Mouse (Mus musculus) forebrain, embryonic 11.5 days (tissue): ENCODE data around the gene Ccdc40. TPM values are rescaled to one million over a fixed set of nuclear protein-coding genes. Genes with fewer than 3 reads are reported as not detected.

Experiments
- ATAC-seq: fragments of 200-750 bp; cut with Nextera tagmentation; replicated peaks from 2 replicates; pipeline ENCODE4 v1.8.0; 2017; ENCODE audit warnings: moderate TSS enrichment; ENCODE audit not compliant: low FRiP score
- DNase-seq: peaks from one replicate; pipeline ENCODE4 v3.0.0-alpha.2; 2017; ENCODE audit warnings: low spot score
- H3K27ac ChIP-seq: fragments of 300-500 bp; sonication (generic); 2 replicates; pipeline ENCODE4 v1.5.1; 2014; ENCODE audit warnings: low read depth, low read length
- H3K27me3 ChIP-seq: fragments of 300-500 bp; sonication (generic); 2 replicates; pipeline ENCODE4 v1.6.1; 2014; ENCODE audit warnings: mild to moderate bottlenecking, low read length, mixed read lengths; ENCODE audit not compliant: control insufficient read depth, insufficient read depth
- H3K36me3 ChIP-seq: fragments of 300-500 bp; sonication (generic); 2 replicates; pipeline ENCODE4 v1.6.1; 2014; ENCODE audit warnings: mild to moderate bottlenecking, low read length, moderate library complexity, mixed read lengths; ENCODE audit not compliant: control insufficient read depth, insufficient read depth
- H3K4me1 ChIP-seq: fragments of 300-500 bp; sonication (generic); replicated peaks from 2 replicates; pipeline ENCODE4 v1.6.1; 2014; ENCODE audit warnings: low read length, mixed read lengths; ENCODE audit not compliant: control insufficient read depth, insufficient read depth
- H3K4me2 ChIP-seq: fragments of 300-500 bp; sonication (generic); 2 replicates; pipeline ENCODE4 v1.6.1; 2014; ENCODE audit warnings: low read depth, mild to moderate bottlenecking, low read length, moderate library complexity, mixed read lengths; ENCODE audit not compliant: severe bottlenecking
- H3K4me3 ChIP-seq: fragments of 300-500 bp; sonication (generic); 2 replicates; pipeline ENCODE4 v1.5.1; 2014; ENCODE audit warnings: low read depth, low read length
- H3K9ac ChIP-seq: fragments of 300-500 bp; sonication (generic); 2 replicates; pipeline ENCODE4 v1.6.1; 2014; ENCODE audit warnings: low read length
- H3K9me3 ChIP-seq: fragments of 300-500 bp; sonication (generic); 2 replicates; pipeline ENCODE4 v1.6.1; 2016; ENCODE audit warnings: low read length, mixed read lengths; ENCODE audit not compliant: control insufficient read depth
- whole genome bisulfite sequencing: fragments of 180-500 bp; shearing (Covaris S2); extraction: QIAGEN DNeasy Blood & Tissue Kit; methylation state at CpG from one replicate; pipeline ENCODE4 v1.1.7; 2014; 5-methylcytosine and 5-hydroxymethylcytosine counted together
- polyA plus RNA-seq: library from polyadenylated mRNA; unstranded; fragments of >200 nt; fragmentation: Nextera tagmentation; extraction: Ambion mirVana; gene quantifications from 2 replicates; pipeline ENCODE4 v1.2.1, GENCODE M21; 2014

Gene Ccdc40
- polyA plus RNA-seq, 1 experiment from 2014 or later: 19.5 TPM

DNA sequence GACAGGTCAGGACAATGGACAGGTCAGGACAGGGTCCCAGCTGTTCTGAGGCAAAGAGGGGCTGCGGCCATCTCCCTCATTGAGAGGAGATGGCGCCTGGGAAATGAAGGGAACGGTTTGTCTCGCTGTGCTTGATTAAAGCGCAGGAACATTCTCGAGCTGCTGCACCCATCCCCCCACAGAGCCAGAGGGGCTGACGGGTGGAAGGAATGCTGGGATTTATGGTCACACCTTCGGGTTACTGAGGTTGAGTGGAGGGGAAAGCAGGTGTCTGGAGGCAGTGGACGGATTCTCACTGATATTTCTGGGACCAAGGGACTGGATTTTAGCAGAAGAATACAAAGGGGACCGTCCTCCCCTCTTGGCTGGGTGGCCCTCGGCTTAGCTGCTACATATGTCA lies 79.5 kb downstream of the Ccdc40 start:
- Histone ChIP-seq H3K27ac (no peak overlapping the region), H3K36me3 (no peaks in the 10 kb centered on the region), H3K9ac (no peak overlapping the region), H3K9me3 (no peaks in the 10 kb centered on the region), H3K4me3 (no peak overlapping the region), H3K27me3 (no peaks in the 10 kb centered on the region), H3K4me1 (no peaks in the 10 kb centered on the region), H3K4me2 (no peak overlapping the region)
- DNase-seq (no peak), ATAC-seq (no peak)
- 36% methylated on average over 11 of the region's 11 CpGs for WGBS

DNA sequence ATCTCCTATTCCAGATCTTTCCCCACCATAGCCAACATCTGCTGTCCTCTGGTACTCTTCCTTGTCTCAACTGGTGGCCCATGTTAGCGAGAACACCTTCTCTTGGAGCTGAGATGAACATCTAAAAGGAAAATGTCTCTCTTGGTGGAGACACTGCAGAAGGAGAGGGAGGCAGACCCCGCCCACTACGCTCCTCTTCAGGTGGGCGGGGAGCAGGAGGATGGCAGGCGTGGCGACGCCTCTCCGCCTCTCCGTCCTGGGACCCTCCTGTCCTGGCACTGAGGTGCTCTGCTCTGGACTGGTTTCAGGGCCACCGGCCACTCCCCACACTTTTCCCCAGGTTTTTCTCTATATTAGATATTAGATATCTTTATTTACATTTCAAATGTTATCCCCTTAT lies 82.2 kb downstream of the Ccdc40 start:
- H3K36me3 ChIP-seq: no peaks in the 10 kb centered on the region
- 17% methylated on average over 10 of the region's 10 CpGs for WGBS
- no peaks in the 10 kb centered on the region for H3K4me1 ChIP-seq
- H3K4me2 ChIP-seq: no peak overlapping the region
- H3K27me3 ChIP-seq: no peaks in the 10 kb centered on the region
- ATAC-seq (no peak), DNase-seq (no peak)
- H3K9ac ChIP-seq: no peak overlapping the region
- no peak overlapping the region for H3K4me3 ChIP-seq
- no peaks in the 10 kb centered on the region for H3K9me3 ChIP-seq
- H3K27ac ChIP-seq: no peak overlapping the region

- no peak for DNase-seq
- ATAC-seq: no peak
- Histone ChIP-seq H3K27ac (no peak overlapping the region), H3K4me1 (no peaks in the 10 kb centered on the region), H3K4me3 (no peak overlapping the region), H3K4me2 (no peak overlapping the region), H3K9me3 (no peaks in the 10 kb centered on the region), H3K36me3 (no peaks in the 10 kb centered on the region), H3K27me3 (no peaks in the 10 kb centered on the region), H3K9ac (no peak overlapping the region)
- 85% methylated on average over 17 of the region's 17 CpGs for WGBS
These were observed 86.0 kb downstream of the Ccdc40 start for GRCm38 (mm10) chr11:119314252-119314936.

Other genes with a start within 250 kb of the Ccdc40 start
- gene Enpp7, start 240.4 kb upstream of the Ccdc40 start, polyA plus RNA-seq: not detected in 2 replicates
- 101 and 103 TPM in 2 replicates for gene Cbx2, start 205.6 kb upstream of the Ccdc40 start, polyA plus RNA-seq
- gene Cbx8, start 187.6 kb upstream of the Ccdc40 start, polyA plus RNA-seq: 9.5 and 11.2 TPM in 2 replicates
- 6.4 and 7.0 TPM in 2 replicates for gene Cbx4, start 142.4 kb upstream of the Ccdc40 start, polyA plus RNA-seq
- 20.4 and 20.8 TPM in 2 replicates for gene Tbc1d16, start 73 bp upstream of the Ccdc40 start, polyA plus RNA-seq
- gene Gaa, start 39.3 kb downstream of the Ccdc40 start, polyA plus RNA-seq: 28.4 and 28.7 TPM in 2 replicates
- gene Eif4a3, start 71.5 kb downstream of the Ccdc40 start, polyA plus RNA-seq: 409 and 463 TPM in 2 replicates
- gene Card14, start 79.2 kb downstream of the Ccdc40 start, polyA plus RNA-seq: 0.15 TPM in 1 of 2 replicates, not detected in the other
- gene Sgsh, start 127.0 kb downstream of the Ccdc40 start, polyA plus RNA-seq: 6.6 and 7.3 TPM in 2 replicates
- 7.2 and 7.9 TPM in 2 replicates for gene Slc26a11, start 127.0 kb downstream of the Ccdc40 start, polyA plus RNA-seq
- 1.8 and 2.1 TPM in 2 replicates for gene Rnf213, start 164.5 kb downstream of the Ccdc40 start, polyA plus RNA-seq